Mouse (Mus musculus) liver, embryonic 11.5 days (tissue): ENCODE measurements at regions not wholly inside any gene's neighbourhood (a gene's known extent, or its start where the extent isn't known, plus 50 kb on each side); places are given as distances from the start of the nearest gene placed in this dataset.

ENCODE experiments used
- ATAC-seq: fragments of 200-750 bp; cut with Nextera tagmentation; replicated peaks from 2 replicates; pipeline ENCODE4 v1.8.0; 2017; ENCODE audit warnings: moderate number of reproducible peaks, mild to moderate bottlenecking, moderate TSS enrichment, moderate library complexity; ENCODE audit not compliant: low FRiP score
- DNase-seq: peaks from one replicate; pipeline ENCODE4 v3.0.0-alpha.2; 2017; ENCODE audit warnings: low spot score
- H3K27ac ChIP-seq: fragments of 300-500 bp; sonication (generic); 2 replicates; pipeline ENCODE4 v1.5.1; 2014; ENCODE audit warnings: mild to moderate bottlenecking, low read depth, low read length, control low read depth
- H3K27me3 ChIP-seq: fragments of 300-500 bp; sonication (generic); replicated peaks from 2 replicates; pipeline ENCODE4 v1.6.1; 2014; ENCODE audit warnings: low read length, mixed read lengths; ENCODE audit not compliant: control insufficient read depth, insufficient read depth
- H3K36me3 ChIP-seq: fragments of 300-500 bp; sonication (generic); 2 replicates; pipeline ENCODE4 v1.6.1; 2014; ENCODE audit warnings: mild to moderate bottlenecking, low read length, moderate library complexity, mixed read lengths; ENCODE audit not compliant: control insufficient read depth, insufficient read depth
- H3K4me1 ChIP-seq: fragments of 300-500 bp; sonication (generic); replicated peaks from 2 replicates; pipeline ENCODE4 v1.6.1; 2014; ENCODE audit warnings: low read length, mixed read lengths; ENCODE audit not compliant: control insufficient read depth, insufficient read depth
- H3K4me2 ChIP-seq: fragments of 300-500 bp; sonication (generic); 2 replicates; pipeline ENCODE4 v1.6.1; 2014; ENCODE audit warnings: mild to moderate bottlenecking, control low read depth, moderate library complexity
- H3K4me3 ChIP-seq: fragments of 300-500 bp; sonication (generic); 2 replicates; pipeline ENCODE4 v1.5.1; 2014; ENCODE audit warnings: low read depth, low read length, control low read depth
- H3K9ac ChIP-seq: fragments of 300-500 bp; sonication (generic); 2 replicates; pipeline ENCODE4 v1.6.1; 2014; ENCODE audit warnings: low read depth, low read length, control low read depth
- H3K9me3 ChIP-seq: fragments of 300-500 bp; sonication (generic); 2 replicates; pipeline ENCODE4 v1.6.1; 2016; ENCODE audit warnings: low read length, inconsistent platforms, mixed read lengths; ENCODE audit not compliant: control insufficient read depth
- WGBS: fragments of 180-500 bp; shearing (Covaris S2); extraction: QIAGEN DNeasy Blood & Tissue Kit; methylation state at CpG from one replicate; pipeline ENCODE4 v1.1.7; 2014; 5-methylcytosine and 5-hydroxymethylcytosine counted together

DNA sequence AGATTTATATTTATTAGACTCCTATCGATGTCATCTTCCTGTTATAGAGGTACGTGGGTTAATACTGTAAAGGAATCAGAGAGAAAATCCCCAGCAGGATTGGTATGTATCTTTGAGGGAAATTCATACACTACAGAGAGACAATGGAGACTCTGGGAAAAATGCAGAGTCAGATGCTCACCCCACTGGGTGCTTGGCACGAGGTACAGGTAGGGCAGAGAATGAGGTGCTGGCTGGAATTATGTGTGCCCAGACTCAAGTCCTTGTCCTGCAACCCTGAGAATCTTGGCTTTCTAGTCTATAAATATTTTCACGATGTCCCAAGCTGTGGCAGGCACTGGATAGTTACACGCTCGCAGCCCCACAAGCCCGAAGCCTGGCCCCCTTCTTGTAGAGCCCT lies 57.8 kb upstream of the Cry1 start:
- ATAC-seq (no peak), DNase-seq (no peak)
- 79% methylated on average over 7 of the region's 7 CpGs for WGBS
- no peaks in the 10 kb centered on the region for H3K4me1 ChIP-seq
- H3K9ac ChIP-seq, result no peak overlapping the region
- H3K36me3 ChIP-seq, result no peaks in the 10 kb centered on the region
- no peak overlapping the region for H3K4me3 ChIP-seq
- no peaks in the 10 kb centered on the region for H3K9me3 ChIP-seq
- H3K27ac ChIP-seq, result no peak overlapping the region
- H3K4me2 ChIP-seq, result no peak overlapping the region
- H3K27me3 ChIP-seq, result no peaks in the 10 kb centered on the region; the same call in 1 of the 2 replicates

DNA sequence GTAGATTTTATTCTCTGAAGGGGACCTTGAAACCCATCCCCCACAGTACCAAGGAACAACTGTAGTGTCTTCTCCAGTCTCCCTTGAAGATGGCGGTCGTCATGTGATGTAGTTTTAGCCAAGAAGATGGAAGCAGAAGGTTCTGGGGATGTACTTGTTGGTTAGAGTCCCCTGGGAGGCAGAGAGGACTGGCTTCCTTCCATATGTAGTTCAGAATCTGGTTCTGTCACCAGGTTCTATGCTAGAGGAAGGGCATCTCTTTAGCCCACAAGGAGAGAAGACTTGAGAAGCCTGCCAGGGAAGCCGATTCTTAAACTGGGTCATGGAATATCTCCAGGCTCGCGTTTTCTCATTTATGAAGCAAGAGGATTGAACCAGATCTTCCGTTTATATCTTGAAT lies 58.7 kb upstream of the Cry1 start:
- H3K27me3 ChIP-seq, result no peaks in the 10 kb centered on the region; the same call in 1 of the 2 replicates
- no peak for DNase-seq
- no peak overlapping the region for H3K27ac ChIP-seq
- H3K4me3 ChIP-seq, result no peak overlapping the region
- H3K36me3 ChIP-seq, result no peaks in the 10 kb centered on the region
- ATAC-seq, result no peak
- H3K9me3 ChIP-seq, result no peaks in the 10 kb centered on the region
- no peak overlapping the region for H3K4me2 ChIP-seq
- 89% methylated on average over 6 of the region's 6 CpGs for WGBS
- H3K4me1 ChIP-seq, result no peaks in the 10 kb centered on the region
- no peak overlapping the region for H3K9ac ChIP-seq

DNA sequence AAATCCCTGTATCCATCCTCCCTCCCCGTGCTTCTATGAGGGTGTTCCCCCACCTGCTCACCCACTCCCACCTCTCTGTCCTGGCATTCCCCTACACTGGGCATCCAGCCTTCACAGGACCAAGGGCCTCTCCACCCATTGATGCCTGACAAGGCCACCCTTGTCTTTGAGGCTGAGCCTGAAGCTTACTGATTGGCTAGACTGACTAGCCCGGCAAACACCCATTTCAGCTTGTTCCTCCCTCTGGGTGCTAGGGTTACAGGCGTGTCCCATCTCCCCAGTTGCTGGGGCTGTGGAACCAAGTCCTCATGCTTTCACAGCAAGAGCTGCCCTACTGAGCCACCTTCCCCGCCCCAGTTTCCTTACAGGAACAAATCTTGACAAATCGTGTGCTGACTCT lies 80.9 kb upstream of the Cry1 start:
- Histone ChIP-seq H3K27me3 (no peaks in the 10 kb centered on the region), H3K4me1 (no peaks in the 10 kb centered on the region), H3K36me3 (no peaks in the 10 kb centered on the region), H3K27ac (no peak overlapping the region), H3K4me3 (no peak overlapping the region), H3K9me3 (no peaks in the 10 kb centered on the region), H3K9ac (no peak overlapping the region), H3K4me2 (no peak overlapping the region)
- ATAC-seq (no peak), DNase-seq (no peak)
- WGBS, result 35% methylated on average over 5 of the region's 5 CpGs

DNA sequence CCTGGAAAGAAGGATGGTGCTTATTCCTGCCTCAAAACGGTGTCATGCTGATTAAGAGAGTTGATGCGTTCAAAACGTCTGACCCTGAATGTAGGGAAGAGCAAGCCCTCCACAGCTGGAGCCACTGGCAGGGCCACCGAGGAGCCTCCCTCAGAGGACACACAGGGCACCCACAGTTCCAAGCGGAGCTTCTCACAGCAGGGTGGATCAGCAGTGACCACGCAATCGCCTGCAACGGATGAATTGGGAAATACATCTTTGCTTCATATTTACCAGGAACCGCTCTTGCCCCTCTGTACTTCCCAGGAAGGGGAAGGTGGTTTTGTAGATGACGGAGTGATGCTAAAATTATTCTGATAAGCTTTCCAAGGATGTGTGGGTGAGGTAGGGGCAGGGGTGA lies 81.3 kb upstream of the Cry1 start:
- Histone ChIP-seq H3K4me3 (no peak overlapping the region), H3K4me1 (no peaks in the 10 kb centered on the region), H3K36me3 (no peaks in the 10 kb centered on the region), H3K4me2 (no peak overlapping the region), H3K27ac (no peak overlapping the region), H3K27me3 (no peaks in the 10 kb centered on the region), H3K9ac (no peak overlapping the region), H3K9me3 (no peaks in the 10 kb centered on the region)
- ATAC-seq, result no peak
- no peak for DNase-seq
- 24% methylated on average over 10 of the region's 10 CpGs for WGBS

DNA sequence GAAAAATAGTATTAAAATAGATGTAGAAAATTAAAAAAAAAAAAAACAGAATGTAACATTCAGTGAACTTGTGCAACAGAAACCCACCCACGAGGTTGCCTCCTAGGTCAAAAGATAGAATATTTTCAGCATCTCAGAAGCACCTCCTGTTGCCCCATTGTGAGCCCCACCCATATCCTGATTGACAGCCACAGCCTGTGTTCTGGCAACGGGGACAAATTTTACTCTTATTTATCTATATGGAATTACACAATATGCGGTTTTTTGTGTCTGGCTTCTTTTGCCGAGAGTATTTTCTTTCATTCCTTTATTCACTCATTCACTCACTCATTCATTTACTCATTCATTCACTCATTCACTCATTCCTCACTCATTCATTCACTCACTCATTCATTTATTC lies 81.9 kb upstream of the Cry1 start:
- DNase-seq, result no peak
- Histone ChIP-seq H3K4me2 (no peak overlapping the region), H3K4me3 (no peak overlapping the region), H3K4me1 (no peaks in the 10 kb centered on the region), H3K9me3 (no peaks in the 10 kb centered on the region), H3K27ac (no peak overlapping the region), H3K9ac (no peak overlapping the region), H3K27me3 (no peaks in the 10 kb centered on the region), H3K36me3 (no peaks in the 10 kb centered on the region)
- 66% methylated on average over 4 of the region's 4 CpGs for WGBS
- ATAC-seq, result no peak

DNA sequence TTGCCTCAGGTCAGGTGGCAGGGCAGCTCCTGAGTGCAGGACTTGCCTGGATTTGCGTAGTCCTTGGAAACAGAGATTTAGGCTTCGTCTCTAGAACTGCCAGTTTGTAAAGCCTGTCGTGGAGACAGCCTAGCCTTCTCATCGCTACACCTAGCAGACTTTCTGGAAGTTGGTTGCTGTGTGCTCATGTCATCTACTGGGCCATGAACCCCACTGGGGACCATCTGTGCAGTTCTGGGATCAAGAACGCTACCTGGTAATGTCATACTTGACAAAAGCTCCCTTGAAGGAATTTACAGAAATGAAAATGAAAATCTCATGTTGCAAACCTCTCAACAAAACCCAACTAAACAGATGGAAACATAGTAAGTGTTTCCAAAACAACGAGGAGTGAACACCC lies 85.3 kb upstream of the Cry1 start:
- H3K4me3 ChIP-seq, result no peak overlapping the region
- DNase-seq, result no peak
- no peaks in the 10 kb centered on the region for H3K27me3 ChIP-seq
- no peaks in the 10 kb centered on the region for H3K36me3 ChIP-seq
- no peaks in the 10 kb centered on the region for H3K9me3 ChIP-seq
- no peak overlapping the region for H3K27ac ChIP-seq
- WGBS, result 75% methylated on average over 6 of the region's 6 CpGs
- H3K4me2 ChIP-seq, result no peak overlapping the region
- H3K4me1 ChIP-seq, result no peaks in the 10 kb centered on the region
- ATAC-seq, result no peak
- no peak overlapping the region for H3K9ac ChIP-seq

DNA sequence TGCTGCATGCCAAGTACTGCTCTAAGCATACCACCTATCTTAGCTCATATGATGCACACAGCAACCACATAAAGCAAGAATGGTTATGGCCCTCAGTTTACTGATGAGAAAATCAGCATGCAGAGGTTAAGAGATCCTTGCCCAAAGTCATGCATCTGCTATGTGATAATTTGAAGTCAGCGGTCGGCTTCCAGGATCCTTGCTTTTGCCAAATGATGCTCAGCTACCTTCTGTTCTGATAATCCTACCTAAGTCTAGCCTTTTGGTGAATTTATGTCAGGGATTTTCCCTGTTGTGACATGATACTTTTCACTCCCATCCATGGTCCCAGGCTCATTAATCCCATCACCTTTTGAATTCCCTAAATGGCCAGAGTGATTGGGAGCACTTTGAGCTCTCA lies 91.9 kb upstream of the Cry1 start:
- Histone ChIP-seq H3K9ac (no peak overlapping the region), H3K4me2 (no peak overlapping the region), H3K27ac (no peak overlapping the region), H3K4me1 (no peaks in the 10 kb centered on the region), H3K4me3 (no peak overlapping the region), H3K9me3 (no peaks in the 10 kb centered on the region), H3K27me3 (no peaks in the 10 kb centered on the region), H3K36me3 (no peaks in the 10 kb centered on the region)
- 88% methylated on average over 2 of the region's 2 CpGs for WGBS
- no peak for DNase-seq
- no peak for ATAC-seq

DNA sequence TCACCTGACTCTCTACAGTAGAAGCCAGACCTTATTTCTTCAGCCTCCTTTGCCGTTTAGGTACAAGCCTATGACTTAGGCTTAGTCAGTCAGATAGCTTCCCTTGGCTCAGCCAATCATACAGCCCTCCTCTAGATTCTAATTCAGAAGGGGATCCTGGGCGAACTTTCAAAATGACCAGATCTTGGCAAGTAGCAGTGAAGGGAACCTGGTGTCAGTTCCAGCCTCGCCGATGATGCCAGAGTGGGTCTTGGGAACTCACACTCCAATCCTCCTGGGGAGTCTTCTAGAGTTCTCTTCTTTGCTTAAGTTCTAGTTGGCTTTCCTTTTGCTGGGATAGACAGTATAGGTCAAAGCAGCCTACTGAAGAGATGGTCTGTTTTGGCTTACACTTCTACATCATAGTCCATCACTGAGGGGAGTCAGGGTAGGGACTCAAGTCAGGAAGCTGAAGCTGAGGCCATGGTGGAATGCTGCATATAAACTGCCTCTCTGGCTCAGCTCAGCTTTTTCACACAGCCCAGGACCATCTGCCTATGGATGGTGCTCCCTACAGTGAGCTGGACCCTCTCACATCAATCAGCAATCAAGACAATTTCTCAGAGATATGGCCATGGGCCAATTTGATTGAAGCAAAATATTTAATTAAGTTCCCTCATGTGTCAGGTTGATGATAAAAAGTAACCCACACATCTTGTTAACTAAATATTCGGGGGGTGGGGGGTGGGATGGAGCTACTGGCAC lies 94.7 kb upstream of the Btbd11 start:
- H3K4me1 ChIP-seq, result no peaks in the 10 kb centered on the region
- no peak overlapping the region for H3K27ac ChIP-seq
- ATAC-seq (no peak), DNase-seq (no peak)
- H3K9me3 ChIP-seq, result no peaks in the 10 kb centered on the region
- no peaks in the 10 kb centered on the region for H3K36me3 ChIP-seq
- no peaks in the 10 kb centered on the region for H3K27me3 ChIP-seq
- no peak overlapping the region for H3K4me2 ChIP-seq
- H3K4me3 ChIP-seq, result no peak overlapping the region
- no peak overlapping the region for H3K9ac ChIP-seq
- 81% methylated on average over 5 of the region's 5 CpGs for WGBS

DNA sequence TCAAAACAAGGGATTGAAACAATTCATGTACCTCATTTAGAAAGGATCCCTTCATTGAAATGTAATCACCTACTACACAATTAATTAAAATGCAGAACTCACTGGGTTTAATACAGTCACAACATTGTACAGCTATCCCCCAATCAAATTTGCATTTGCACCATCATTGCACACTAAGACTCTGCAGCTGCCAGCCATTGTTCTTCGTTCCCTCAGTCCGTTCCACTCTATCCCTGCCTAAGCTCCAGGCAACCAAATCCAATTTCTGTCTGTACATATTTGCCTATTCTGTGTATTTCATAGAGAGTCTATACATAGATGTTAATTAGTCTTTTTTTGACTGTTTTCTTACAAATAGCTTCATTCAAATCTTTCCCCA lies 94.1 kb upstream of the Btbd11 start:
- no peak overlapping the region for H3K9ac ChIP-seq
- DNase-seq, result no peak
- H3K4me2 ChIP-seq, result no peak overlapping the region
- no peaks in the 10 kb centered on the region for H3K36me3 ChIP-seq
- H3K9me3 ChIP-seq, result no peaks in the 10 kb centered on the region
- no peaks in the 10 kb centered on the region for H3K27me3 ChIP-seq
- no peak overlapping the region for H3K4me3 ChIP-seq
- 91% methylated on average over 2 of the region's 2 CpGs for WGBS
- H3K4me1 ChIP-seq, result no peaks in the 10 kb centered on the region
- ATAC-seq, result no peak
- no peak overlapping the region for H3K27ac ChIP-seq
